Mouse (Mus musculus) frontal cortex, adult (tissue): Measurements from ENCODE around the gene Tmem33.

Source experiments
- ATAC-seq: cut with Nextera tagmentation; 2 replicates; pipeline ENCODE4 v1.9.2; 2017; ENCODE audit warnings: mild to moderate bottlenecking, moderate library complexity, mixed read lengths; ENCODE audit not compliant: low TSS enrichment

Gene Tmem33

DNA sequence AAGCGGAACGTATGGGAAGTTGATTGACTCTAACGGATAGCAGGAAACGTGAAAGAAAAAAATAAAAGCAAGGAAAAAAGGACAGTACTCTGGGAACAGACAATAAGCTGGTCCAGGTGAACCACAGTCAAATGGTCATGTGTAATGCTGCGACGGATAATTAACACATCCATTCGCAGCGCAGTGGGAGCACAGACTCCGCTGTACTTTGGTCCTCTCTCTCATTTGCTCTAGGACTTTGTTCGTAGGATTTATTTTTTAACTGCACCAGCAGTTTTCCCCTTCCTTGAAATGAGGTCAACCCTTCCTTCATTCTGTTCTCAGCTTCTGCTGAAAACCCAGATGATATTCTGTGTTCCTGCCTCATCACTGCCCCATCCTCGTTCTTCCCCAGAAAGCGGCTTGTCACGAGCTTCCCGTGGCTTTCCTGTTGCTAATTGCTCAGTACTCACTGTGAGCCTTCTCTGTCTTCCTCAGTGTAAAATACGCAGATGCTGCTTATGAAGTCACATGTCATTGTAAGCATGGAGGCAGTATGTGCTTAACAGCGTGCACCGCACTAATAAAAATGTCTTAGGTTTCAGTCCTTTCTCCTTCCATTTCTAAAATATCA is 61.4 kb downstream of the Tmem33 start:
- ATAC-seq: peak; percentile 92

DNA sequence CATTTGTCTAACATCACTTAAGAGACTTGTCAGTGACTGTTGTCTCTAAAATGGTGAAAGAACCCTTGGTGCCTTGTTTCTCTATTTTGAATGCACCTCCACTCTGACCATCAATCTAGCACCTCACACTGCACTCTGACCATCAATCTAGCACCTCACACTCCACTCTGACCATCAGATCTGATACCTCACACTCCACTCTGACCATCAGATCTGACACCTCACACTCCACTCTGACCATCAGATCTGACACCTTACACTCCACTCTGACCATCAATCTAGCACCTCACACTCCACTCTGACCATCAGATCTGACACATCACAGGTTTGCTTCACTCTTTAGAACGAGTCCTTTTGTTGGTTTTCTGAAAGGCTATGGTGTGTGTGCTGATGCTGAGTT is 63.7 kb downstream of the Tmem33 start:
- ATAC-seq: no peak

DNA sequence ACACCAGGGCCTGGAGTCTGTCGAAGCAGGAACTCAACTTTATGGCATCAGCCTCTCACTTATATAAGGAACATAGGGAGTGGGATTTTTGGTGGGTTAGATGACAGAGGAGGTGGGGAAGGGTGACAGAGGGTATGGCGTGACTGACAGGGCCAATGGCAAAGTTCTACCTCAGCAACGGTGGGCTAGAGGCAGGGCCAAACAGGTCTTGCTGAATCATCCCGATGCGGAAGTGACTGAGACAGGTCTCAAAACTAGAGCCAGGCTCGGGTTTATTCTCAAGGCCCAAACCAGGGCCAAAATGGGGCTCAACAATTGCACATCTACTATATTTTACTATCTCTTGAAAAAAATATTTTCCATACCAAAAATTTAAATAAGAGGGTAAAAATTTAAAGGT is 80.4 kb downstream of the Tmem33 start:
- no peak for ATAC-seq
